ENCODE assay signal across 26 mouse cellular contexts in the genomic region with DNA sequence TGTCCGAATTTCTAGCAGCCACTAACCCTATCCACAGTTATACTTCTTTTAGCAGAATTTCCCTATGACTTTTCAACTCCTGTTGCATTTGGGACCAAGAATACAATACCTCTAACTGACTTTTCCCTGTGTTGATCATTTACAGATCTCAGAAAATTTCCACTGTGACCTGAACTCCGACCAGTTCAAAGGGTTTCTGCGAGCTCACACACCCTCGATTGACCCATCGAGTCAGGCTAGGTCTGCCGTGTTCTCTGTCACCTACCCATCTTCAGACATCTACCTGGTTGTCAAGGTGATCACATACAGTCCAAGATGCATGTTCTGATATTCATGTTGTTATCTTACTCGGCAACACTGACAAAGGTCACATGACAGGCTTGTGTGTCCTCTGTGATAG.
DNase-seq lines count a peak whose midpoint lies in the region; ATAC-seq lines count a peak whose summit lies in the region.
"Had no signal": no experiment of that assay in that cellular context is flagged by ENCODE, and none has a peak within 500 bp of the region (broad histone marks: within the 10 kb centered on the region; RNA-seq: fewer than 3 reads in every experiment).

No protein-coding gene starts in this region.

- no peaks in the 10 kb centered on the region for H3K4me1 ChIP-seq in kidney, embryonic 16.5 days (ENCODE audit: insufficient read depth, low read length)
- H3K4me1 ChIP-seq in liver, embryonic 13.5 days (replicated peaks) = peaks cover 11% of the 10 kb centered on the region; the same call in 1 of the 2 replicates
- no peaks in the 10 kb centered on the region for H3K4me1 ChIP-seq in liver, embryonic 11.5 days (replicated peaks; ENCODE audit: control insufficient read depth, insufficient read depth, low read length)
- H3K4me1 ChIP-seq: forebrain, embryonic 13.5 days; heart, embryonic 12.5 days; heart, embryonic 15.5 days had no signal

- 81% methylated on average over 7 of the region's 7 CpGs for WGBS in kidney, embryonic 16.5 days
- 70% methylated on average over 7 of the region's 7 CpGs for WGBS in liver, embryonic 13.5 days (ENCODE audit: insufficient replicate concordance)
- 82% methylated on average over 7 of the region's 7 CpGs for WGBS in liver, embryonic 11.5 days

- no peaks in the 10 kb centered on the region for H3K36me3 ChIP-seq in kidney, embryonic 16.5 days (ENCODE audit: insufficient read depth, low read length)
- peaks cover 17% of the 10 kb centered on the region for H3K36me3 ChIP-seq in liver, embryonic 13.5 days
- H3K36me3 ChIP-seq in liver, embryonic 11.5 days (ENCODE audit: control insufficient read depth, insufficient read depth, low read length) = peaks cover 2% of the 10 kb centered on the region; the same call in 1 of the 2 replicates
- H3K36me3 ChIP-seq: forebrain, embryonic 10.5 days; G1E; heart, embryonic 12.5 days; heart, embryonic 15.5 days had no signal

- no peak for ATAC-seq in kidney, embryonic 16.5 days (ENCODE audit: low FRiP score, low TSS enrichment)
- no peak for ATAC-seq in liver, embryonic 13.5 days (ENCODE audit: low read depth)
- ATAC-seq in liver, embryonic 11.5 days (replicated peaks; ENCODE audit: low FRiP score) = no peak
- ATAC-seq: forebrain, embryonic 13.5 days; forebrain, embryonic 16.5 days; hindbrain, postnatal 0 days; Patski had no signal

- H3K27me3 ChIP-seq in kidney, embryonic 16.5 days (ENCODE audit: insufficient read depth, low read length) = no peaks in the 10 kb centered on the region
- H3K27me3 ChIP-seq in liver, embryonic 13.5 days = no peaks in the 10 kb centered on the region
- no peaks in the 10 kb centered on the region for H3K27me3 ChIP-seq in liver, embryonic 11.5 days (replicated peaks; ENCODE audit: control insufficient read depth, insufficient read depth, low read length)
- H3K27me3 ChIP-seq: CH12.LX; forebrain, embryonic 13.5 days; heart, embryonic 12.5 days; heart, embryonic 15.5 days; Patski had no signal

- H3K4me3 ChIP-seq in kidney, embryonic 16.5 days (ENCODE audit: low read length) = no peak overlapping the region
- no peak overlapping the region for H3K4me3 ChIP-seq in liver, embryonic 13.5 days (replicated peaks)
- no peak overlapping the region for H3K4me3 ChIP-seq in liver, embryonic 11.5 days (ENCODE audit: low read depth, low read length)
- H3K4me3 ChIP-seq: forebrain, embryonic 10.5 days; forebrain, embryonic 13.5 days; heart, embryonic 12.5 days; heart, embryonic 15.5 days had no signal

- no peaks in the 10 kb centered on the region for H3K9me3 ChIP-seq in kidney, embryonic 16.5 days (ENCODE audit: low read length)
- no peaks in the 10 kb centered on the region for H3K9me3 ChIP-seq in liver, embryonic 13.5 days (replicated peaks)
- H3K9me3 ChIP-seq in liver, embryonic 11.5 days (ENCODE audit: control insufficient read depth, low read length) = no peaks in the 10 kb centered on the region
- H3K9me3 ChIP-seq: forebrain, embryonic 10.5 days; forebrain, embryonic 13.5 days; heart, embryonic 12.5 days; heart, embryonic 15.5 days had no signal

- H3K9ac ChIP-seq in kidney, embryonic 16.5 days (replicated peaks; ENCODE audit: low read length) = no peak overlapping the region
- no peak overlapping the region for H3K9ac ChIP-seq in liver, embryonic 13.5 days
- H3K9ac ChIP-seq in liver, embryonic 11.5 days (ENCODE audit: low read depth, low read length) = no peak overlapping the region
- H3K9ac ChIP-seq: forebrain, embryonic 13.5 days; heart, embryonic 12.5 days; heart, embryonic 15.5 days; hindbrain, embryonic 14.5 days had no signal

- no peak overlapping the region for H3K27ac ChIP-seq in kidney, embryonic 16.5 days (ENCODE audit: low read length)
- 0 out of 2 replicates have a peak overlapping the region, but pooled peaks have one; percentile 8 for H3K27ac ChIP-seq in liver, embryonic 13.5 days
- H3K27ac ChIP-seq in liver, embryonic 11.5 days (ENCODE audit: low read depth, low read length) = no peak overlapping the region
- H3K27ac ChIP-seq: forebrain, embryonic 10.5 days; forebrain, embryonic 13.5 days; heart, embryonic 15.5 days; hindbrain, embryonic 14.5 days; hindbrain, postnatal 0 days had no signal

- peak; percentile 35 for DNase-seq in kidney, adult 11 months
- DNase-seq in kidney, postnatal 14 days = no peak
- peak; percentile 70 for DNase-seq in kidney, adult 9 months
- no peak for DNase-seq in liver, embryonic 13.5 days
- no peak for DNase-seq in liver, embryonic 11.5 days (ENCODE audit: low spot score)
- DNase-seq: adrenal gland, postnatal 10 days; adrenal gland, postnatal 36 days; B cell, adult 2 months; cerebellum, adult 18-20 months; cerebellum, adult 9-10 months; cerebellum, postnatal 14 days; gastrocnemius, postnatal 14 days; heart, adult 18-20 months; heart, postnatal 10 days; heart, postnatal 4 days had no signal

- no peak overlapping the region for H3K4me2 ChIP-seq in kidney, embryonic 16.5 days (replicated peaks; ENCODE audit: low read depth, low read length)
- no peak overlapping the region for H3K4me2 ChIP-seq in liver, embryonic 13.5 days
- no peak overlapping the region for H3K4me2 ChIP-seq in liver, embryonic 11.5 days
- H3K4me2 ChIP-seq: forebrain, embryonic 13.5 days; heart, embryonic 12.5 days; heart, embryonic 15.5 days; hindbrain, embryonic 14.5 days had no signal

Comparison
In these comparisons a context has a peak if more than half of its experiments do, and no peak if none do; other contexts are left out.
1. DNase-seq: peak in kidney, adult 11 months (single experiment) and kidney, adult 9 months (single experiment); none in kidney, postnatal 14 days (single experiment), liver, embryonic 13.5 days (single experiment) and liver, embryonic 11.5 days (single experiment).